Mouse (Mus musculus): ENCODE measurements around the gene Trim38. TPM values are rescaled to one million over a fixed set of nuclear protein-coding genes. Genes with fewer than 3 reads are reported as not detected.

Gene Trim38
- polyA plus RNA-seq, 1 experiment from 2014 or later, result not detected

DNA sequence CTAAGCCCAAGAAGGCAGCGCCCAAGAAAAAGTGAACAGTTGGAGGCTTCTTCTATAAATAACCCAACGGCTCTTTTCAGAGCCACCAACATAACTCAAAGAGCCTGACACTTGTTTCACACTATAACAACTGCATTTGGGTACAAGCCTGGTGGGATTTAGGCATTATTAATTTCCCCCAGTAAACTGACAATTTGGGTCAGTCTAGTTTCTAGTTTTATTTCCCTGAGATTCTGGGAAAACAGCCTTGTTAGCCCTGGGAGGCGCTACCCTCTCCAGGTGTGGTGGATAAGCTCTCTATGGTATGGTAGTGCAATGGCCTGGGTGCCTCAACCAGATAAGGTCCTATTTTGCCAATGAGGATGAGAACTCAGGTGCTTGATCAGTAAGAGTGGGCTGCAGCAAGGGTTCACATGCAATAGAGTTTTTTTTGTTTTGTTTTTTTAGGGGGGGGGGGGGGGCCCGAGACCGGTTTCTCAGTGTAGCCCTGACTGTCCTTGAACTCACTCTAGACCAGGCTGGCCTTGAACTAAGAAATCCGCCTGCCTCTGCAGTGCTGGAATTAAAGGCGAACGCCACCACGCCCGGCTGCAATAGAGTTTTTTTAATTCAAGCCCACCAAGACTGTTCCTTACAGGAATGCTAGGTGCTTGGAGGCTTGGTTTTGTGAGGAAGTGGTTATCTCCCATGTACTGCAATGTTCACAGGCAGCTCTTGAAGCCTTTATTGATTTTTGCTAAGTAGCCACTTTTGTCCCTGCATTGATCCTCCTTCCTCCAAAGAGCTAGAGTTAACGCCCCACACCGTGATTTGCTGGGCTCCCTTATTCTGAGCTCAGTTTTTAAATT is 5.2 kb upstream of the Trim38 start:
- Histone ChIP-seq H3K36me3 (no peaks in the 10 kb centered on the region), H3K27ac (replicated peaks) (peak overlapping the region; percentile 82), H3K4me2 (peak overlapping the region; percentile 91), H3K27me3 (replicated peaks) (no peaks in the 10 kb centered on the region), H3K4me1 (peaks cover 32% of the 10 kb centered on the region), H3K9me3 (replicated peaks) (no peaks in the 10 kb centered on the region), H3K4me3 (replicated peaks) (peak overlapping the region; percentile 50), H3K9ac (replicated peaks) (peak overlapping the region; percentile 56)
- 33% methylated on average over 12 of the region's 12 CpGs for WGBS
- ATAC-seq (ENCODE audit: low FRiP score), result no peak

- H3K4me1 ChIP-seq, result peaks cover 28% of the 10 kb centered on the region
- ATAC-seq (ENCODE audit: low FRiP score), result no peak
- H3K27ac ChIP-seq (replicated peaks), result no peak overlapping the region
- no peak overlapping the region for H3K4me3 ChIP-seq (replicated peaks)
- H3K9ac ChIP-seq (replicated peaks), result no peak overlapping the region
- H3K27me3 ChIP-seq (replicated peaks), result no peaks in the 10 kb centered on the region
- no peaks in the 10 kb centered on the region for H3K36me3 ChIP-seq
- 73% methylated on average over 1 of the region's 1 CpGs for WGBS
- H3K9me3 ChIP-seq (replicated peaks), result no peaks in the 10 kb centered on the region
- 0 out of 2 replicates have a peak overlapping the region, but pooled peaks have one; percentile 91 for H3K4me2 ChIP-seq
Measured at GRCm38 (mm10) chr13:23765172-23765513, 4.6 kb upstream of the Trim38 start.

GRCm38 (mm10) chr13:23766772-23767171 is 2.9 kb upstream of the Trim38 start:
- Histone ChIP-seq H3K36me3 (no peaks in the 10 kb centered on the region), H3K27me3 (replicated peaks) (no peaks in the 10 kb centered on the region), H3K4me2 (no peak overlapping the region), H3K4me3 (replicated peaks) (no peak overlapping the region), H3K4me1 (peaks cover 19% of the 10 kb centered on the region), H3K9me3 (replicated peaks) (no peaks in the 10 kb centered on the region), H3K9ac (replicated peaks) (no peak overlapping the region), H3K27ac (replicated peaks) (no peak overlapping the region)
- no peak for ATAC-seq (ENCODE audit: low FRiP score)

- no peak for ATAC-seq (ENCODE audit: low FRiP score)
- Histone ChIP-seq H3K36me3 (no peaks in the 10 kb centered on the region), H3K4me2 (no peak overlapping the region), H3K9me3 (replicated peaks) (no peaks in the 10 kb centered on the region), H3K9ac (replicated peaks) (no peak overlapping the region), H3K4me3 (replicated peaks) (no peak overlapping the region), H3K4me1 (peaks cover 15% of the 10 kb centered on the region), H3K27me3 (replicated peaks) (no peaks in the 10 kb centered on the region), H3K27ac (replicated peaks) (no peak overlapping the region)
- 49% methylated on average over 5 of the region's 5 CpGs for WGBS
Measured at GRCm38 (mm10) chr13:23768834-23769397, 797 bp upstream of the Trim38 start.

DNA sequence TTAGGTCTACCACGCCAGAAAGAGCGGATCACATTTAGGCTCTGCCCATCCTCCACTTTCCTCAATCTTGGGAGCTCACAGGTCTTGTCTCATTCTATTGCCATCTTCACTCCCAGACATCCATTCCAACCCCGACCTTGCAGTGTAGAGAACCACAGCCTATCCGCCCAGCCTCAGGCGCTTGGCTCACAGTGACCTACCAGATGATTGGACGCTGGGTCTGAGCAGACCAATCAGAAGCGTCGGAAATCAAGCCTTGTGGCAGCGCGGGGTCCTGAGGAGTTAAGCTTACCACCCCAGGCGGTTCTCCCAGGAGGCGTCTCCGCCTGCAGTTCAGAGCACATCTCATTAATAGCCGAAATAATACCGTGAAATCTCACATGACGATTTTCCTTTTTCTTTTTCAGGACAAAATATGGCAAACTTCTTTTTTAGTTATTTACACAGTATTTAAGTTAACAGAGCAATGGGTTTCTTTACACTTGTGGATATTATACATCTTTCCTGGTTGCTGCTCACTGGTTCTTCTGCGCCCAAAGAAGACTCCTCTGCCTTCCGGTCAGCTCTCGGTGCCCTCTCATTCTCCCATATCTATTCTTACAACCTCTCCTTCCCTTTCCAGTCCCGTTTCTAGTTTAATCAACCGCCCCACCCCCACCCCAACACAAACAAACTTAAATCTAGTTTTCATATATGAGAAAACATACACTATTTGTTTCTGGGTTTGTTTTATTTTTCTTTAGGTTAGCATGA is 3.0 kb downstream of the Trim38 start:
- no peak overlapping the region for H3K27ac ChIP-seq (replicated peaks)
- WGBS, result 28% methylated on average over 21 of the region's 21 CpGs
- H3K9ac ChIP-seq (replicated peaks), result no peak overlapping the region
- H3K27me3 ChIP-seq (replicated peaks), result no peaks in the 10 kb centered on the region; the same call in 1 of the 2 replicates
- no peaks in the 10 kb centered on the region for H3K9me3 ChIP-seq (replicated peaks)
- H3K4me1 ChIP-seq, result peaks cover 7% of the 10 kb centered on the region; the same call in 1 of the 2 replicates
- H3K36me3 ChIP-seq, result no peaks in the 10 kb centered on the region
- peak overlapping the region; percentile 50 for H3K4me2 ChIP-seq
- H3K4me3 ChIP-seq (replicated peaks), result peak overlapping the region; percentile 9; the same call in 1 of the 2 replicates
- peak; percentile 90 for ATAC-seq (ENCODE audit: low FRiP score)

- H3K4me2 ChIP-seq, result no peak overlapping the region
- no peaks in the 10 kb centered on the region for H3K4me1 ChIP-seq
- no peaks in the 10 kb centered on the region for H3K9me3 ChIP-seq (replicated peaks)
- no peak for ATAC-seq (ENCODE audit: low FRiP score)
- WGBS, result 96% methylated on average over 7 of the region's 7 CpGs
- no peaks in the 10 kb centered on the region for H3K36me3 ChIP-seq
- H3K27me3 ChIP-seq (replicated peaks), result no peaks in the 10 kb centered on the region; the same call in 1 of the 2 replicates
- no peak overlapping the region for H3K4me3 ChIP-seq (replicated peaks)
- no peak overlapping the region for H3K27ac ChIP-seq (replicated peaks)
- no peak overlapping the region for H3K9ac ChIP-seq (replicated peaks)
Measured at GRCm38 (mm10) chr13:23778339-23778738, 8.6 kb downstream of the Trim38 start.

GRCm38 (mm10) chr13:23779025-23779424 is 9.3 kb downstream of the Trim38 start:
- ATAC-seq (ENCODE audit: low FRiP score), result no peak
- Histone ChIP-seq H3K4me1 (no peaks in the 10 kb centered on the region), H3K4me2 (no peak overlapping the region), H3K27me3 (replicated peaks) (no peaks in the 10 kb centered on the region; the same call in 1 of the 2 replicates), H3K9me3 (replicated peaks) (no peaks in the 10 kb centered on the region), H3K4me3 (replicated peaks) (no peak overlapping the region), H3K27ac (replicated peaks) (no peak overlapping the region), H3K9ac (replicated peaks) (no peak overlapping the region), H3K36me3 (no peaks in the 10 kb centered on the region)
- WGBS, result 89% methylated on average over 4 of the region's 4 CpGs

- Histone ChIP-seq H3K4me1 (no peaks in the 10 kb centered on the region), H3K9ac (replicated peaks) (no peak overlapping the region), H3K27ac (replicated peaks) (no peak overlapping the region), H3K27me3 (replicated peaks) (no peaks in the 10 kb centered on the region), H3K9me3 (replicated peaks) (no peaks in the 10 kb centered on the region), H3K4me3 (replicated peaks) (no peak overlapping the region), H3K36me3 (no peaks in the 10 kb centered on the region), H3K4me2 (no peak overlapping the region)
- 43% methylated on average over 2 of the region's 2 CpGs for WGBS
- peak; percentile 84; the same call in 1 of the 2 replicates for ATAC-seq (ENCODE audit: low FRiP score)
Measured at GRCm38 (mm10) chr13:23792520-23792919, 22.8 kb downstream of the Trim38 start.

DNA sequence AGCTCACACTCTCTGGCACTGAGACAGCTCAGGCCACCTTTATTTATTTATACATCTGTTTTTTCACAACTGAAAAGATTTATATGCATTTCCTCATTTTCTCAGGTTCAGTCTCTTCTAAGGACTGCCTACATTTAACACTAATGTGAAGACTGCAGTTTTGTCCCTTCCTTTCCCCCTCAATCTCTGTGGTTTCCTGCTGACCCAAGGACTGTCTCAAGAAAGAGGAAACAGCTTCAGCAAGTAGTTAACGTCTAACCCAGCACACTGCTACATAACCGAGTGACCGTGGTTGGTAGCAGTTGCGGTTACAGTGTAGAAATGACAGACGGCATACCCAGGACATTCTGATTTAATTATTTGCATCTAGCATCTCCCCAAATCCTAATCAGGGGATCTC is 29.7 kb downstream of the Trim38 start:
- no peaks in the 10 kb centered on the region for H3K9me3 ChIP-seq (replicated peaks)
- no peaks in the 10 kb centered on the region for H3K4me1 ChIP-seq
- H3K27ac ChIP-seq (replicated peaks), result no peak overlapping the region
- no peak for ATAC-seq (ENCODE audit: low FRiP score)
- WGBS, result 88% methylated on average over 5 of the region's 5 CpGs
- H3K27me3 ChIP-seq (replicated peaks), result no peaks in the 10 kb centered on the region
- no peaks in the 10 kb centered on the region for H3K36me3 ChIP-seq
- no peak overlapping the region for H3K4me3 ChIP-seq (replicated peaks)
- no peak overlapping the region for H3K4me2 ChIP-seq
- H3K9ac ChIP-seq (replicated peaks), result no peak overlapping the region

GRCm38 (mm10) chr13:23804532-23804931 is 34.8 kb downstream of the Trim38 start:
- Histone ChIP-seq H3K36me3 (no peaks in the 10 kb centered on the region), H3K4me3 (replicated peaks) (no peak overlapping the region)
- WGBS, result 86% methylated on average over 2 of the region's 2 CpGs

DNA sequence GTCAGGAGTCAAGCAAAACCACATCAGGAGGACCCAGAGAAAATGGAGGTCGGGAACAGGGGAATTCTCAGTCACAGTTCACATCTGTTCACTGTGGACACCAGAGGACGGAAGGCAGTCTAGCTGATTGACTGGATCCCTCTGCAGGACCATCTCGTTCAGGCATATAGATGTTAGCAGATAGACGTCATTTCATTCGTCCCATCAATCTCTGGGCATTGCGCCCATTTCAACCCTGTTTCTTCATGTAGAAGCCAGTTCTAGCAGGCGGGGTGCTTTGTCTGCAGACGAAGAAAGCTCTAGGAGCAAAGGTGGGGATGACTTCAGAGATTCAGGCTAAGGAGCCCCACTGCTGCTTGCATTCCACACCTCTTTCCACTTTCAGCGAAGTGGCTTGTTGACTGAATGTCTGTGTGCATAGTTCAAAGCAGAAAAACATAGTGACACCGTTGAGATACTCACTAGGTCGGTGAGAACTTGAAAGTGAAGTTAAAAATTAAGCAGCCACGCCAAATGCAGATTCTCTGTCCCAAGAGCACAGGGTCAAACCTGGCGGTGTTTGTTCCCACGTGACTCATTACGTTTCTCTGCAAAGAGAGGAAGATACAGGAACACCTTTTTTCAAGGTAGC is 36.8 kb downstream of the Trim38 start, which contains the start of gene Slc17a2:
Gene Slc17a2 (plus strand): TSS at position 572 of the 631 bp plus-strand sequence.
- WGBS, result 90% methylated on average over 15 of the region's 15 CpGs
- Histone ChIP-seq H3K4me1 (no peaks in the 10 kb centered on the region), H3K27ac (replicated peaks) (no peak within 1 kb of the TSS), H3K4me3 (replicated peaks) (no peak within 1 kb of the TSS), H3K27me3 (replicated peaks) (no peaks in the 10 kb centered on the region), H3K36me3 (no peaks in the 10 kb centered on the region), H3K9me3 (replicated peaks) (no peaks in the 10 kb centered on the region), H3K9ac (replicated peaks) (no peak within 1 kb of the TSS), H3K4me2 (no peak within 1 kb of the TSS)
- ATAC-seq (ENCODE audit: low FRiP score), result no peak

More at GRCm38 (mm10) chr13:23804532-23804931, 34.8 kb downstream of the Trim38 start:
- Histone ChIP-seq H3K9me3 (replicated peaks) (no peaks in the 10 kb centered on the region), H3K27me3 (replicated peaks) (no peaks in the 10 kb centered on the region), H3K4me1 (no peaks in the 10 kb centered on the region), H3K27ac (replicated peaks) (no peak overlapping the region), H3K4me2 (no peak overlapping the region), H3K9ac (replicated peaks) (no peak overlapping the region)
- ATAC-seq (ENCODE audit: low FRiP score), result no peak

Data from neural tube, embryonic 15.5 days (tissue).